Mouse (Mus musculus): Measurements from ENCODE around the gene Gm45233.

Gm45233 gene

GRCm38 (mm10) chr7:43451726-43452125, 7.8 kb downstream of the Gm45233 start:
- no peak for DNase-seq

- DNase-seq, result peak; percentile 50
These were observed 8.7 kb downstream of the Gm45233 start for GRCm38 (mm10) chr7:43452609-43453008.

GRCm38 (mm10) chr7:43453599-43454355, 9.8 kb downstream of the Gm45233 start:
- DNase-seq, result no peak

- DNase-seq, result no peak
These were observed 10.4 kb downstream of the Gm45233 start for GRCm38 (mm10) chr7:43454371-43454770.

GRCm38 (mm10) chr7:43462851-43463250, 18.9 kb downstream of the Gm45233 start, which contains the start of gene Vsig10l:
Gene Vsig10l (plus strand): TSS chr7:43463151.
- DNase-seq, result no peak

- DNase-seq, result no peak
These were observed 20.0 kb downstream of the Gm45233 start for GRCm38 (mm10) chr7:43463976-43464375.

- peak; percentile 30 for DNase-seq
These were observed 21.0 kb downstream of the Gm45233 start for GRCm38 (mm10) chr7:43464864-43465343.

GRCm38 (mm10) chr7:43465344-43466098, 21.6 kb downstream of the Gm45233 start:
- peak; percentile 96 for DNase-seq

GRCm38 (mm10) chr7:43466099-43466694, 22.3 kb downstream of the Gm45233 start:
- peak; percentile 93 for DNase-seq

GRCm38 (mm10) chr7:43470373-43470772, 26.4 kb downstream of the Gm45233 start:
- peak; percentile 37 for DNase-seq

GRCm38 (mm10) chr7:43475706-43476105, 31.8 kb downstream of the Gm45233 start:
- DNase-seq, result no peak

GRCm38 (mm10) chr7:43476376-43476775, 32.4 kb downstream of the Gm45233 start:
- DNase-seq, result no peak

GRCm38 (mm10) chr7:43481191-43481590, 37.3 kb downstream of the Gm45233 start:
- DNase-seq, result no peak

GRCm38 (mm10) chr7:43482090-43482716, 38.3 kb downstream of the Gm45233 start:
- DNase-seq, result peak; percentile 51

GRCm38 (mm10) chr7:43483236-43483635, 39.3 kb downstream of the Gm45233 start:
- DNase-seq, result peak; percentile 38

- DNase-seq, result no peak
These were observed 44.7 kb downstream of the Gm45233 start for GRCm38 (mm10) chr7:43488646-43489045.

GRCm38 (mm10) chr7:43489631-43490125, 45.8 kb downstream of the Gm45233 start, which contains the start of gene Iglon5:
Gene Iglon5 (minus strand): TSS chr7:43490075.
- DNase-seq, result no peak

- peak; percentile 54 for DNase-seq
These were observed 46.3 kb downstream of the Gm45233 start for GRCm38 (mm10) chr7:43490182-43490584.

- DNase-seq, result no peak
These were observed 46.9 kb downstream of the Gm45233 start for GRCm38 (mm10) chr7:43490861-43491260.

GRCm38 (mm10) chr7:43495343-43496021, 51.6 kb downstream of the Gm45233 start:
- DNase-seq, result peak; percentile 43

GRCm38 (mm10) chr7:43511707-43512478, 68.0 kb downstream of the Gm45233 start:
- DNase-seq, result no peak
